In the genomic region with DNA sequence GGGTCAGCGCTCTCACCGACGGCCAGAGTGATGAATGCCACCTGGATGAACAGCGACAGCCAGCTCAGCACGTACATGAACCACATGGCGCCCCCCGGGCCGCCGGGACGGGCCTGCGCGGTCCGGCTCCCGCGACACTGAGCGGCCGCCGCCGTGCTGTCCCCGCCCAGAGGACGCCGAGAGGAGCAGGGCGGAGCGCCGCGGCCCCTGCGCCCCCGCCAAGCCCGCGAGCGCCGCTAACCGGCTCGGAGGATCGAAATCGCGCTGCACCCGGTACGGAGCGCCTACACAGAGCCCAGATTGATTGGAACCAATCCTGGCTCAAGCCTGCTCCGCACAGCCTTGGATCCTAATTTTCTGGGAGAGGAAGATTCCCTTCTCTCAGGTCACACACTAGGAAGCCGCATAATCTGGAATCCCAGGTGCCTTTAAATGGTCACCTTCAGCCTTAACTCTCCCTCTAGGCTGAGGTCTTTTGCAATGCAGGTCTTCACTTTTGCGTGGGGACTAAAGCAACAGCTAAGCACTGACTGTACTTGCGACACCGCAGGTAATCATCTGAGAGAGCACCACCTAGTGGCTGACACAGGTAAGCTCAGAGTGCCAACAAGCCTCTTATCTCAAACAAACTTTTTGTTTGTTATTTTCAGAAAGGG, we compare ENCODE assay signal across 1 mouse cellular context.
A peak's percentile ranks its signal among the peaks of the same experiment; 100 is the strongest.
TF ChIP-seq lines count a peak whose summit lies in the region.

A gene (minus strand): TSS at position 176 of the 656 bp plus-strand sequence.

TF ChIP-seq in CH12.LX, 34 proteins besides CTCF, POLR2A, EP300 and RAD21 (continued from another document):
- TF ChIP-seq JUN (IDR thresholded peaks at IDR 0.05; ENCODE audit: insufficient read depth, low read depth, low read length) (no peak), SMC3 (IDR thresholded peaks at IDR 0.05; ENCODE audit: low read depth, low read length) (peak; percentile 53), ZC3H11A (IDR thresholded peaks at IDR 0.05; ENCODE audit: low read depth, low read length) (no peak), HCFC1 (IDR thresholded peaks at IDR 0.05; ENCODE audit: low read depth, low read length) (peak; percentile 69), ZKSCAN1 (IDR thresholded peaks at IDR 0.05; ENCODE audit: borderline replicate concordance, low read depth, low read length) (no peak), MYC (IDR thresholded peaks at IDR 0.05; ENCODE audit: low read depth, low read length) (no peak), ETS1 (conservative IDR thresholded peaks at IDR 0.05; ENCODE audit: low read depth, low read length) (no peak), TBP (conservative IDR thresholded peaks at IDR 0.05; ENCODE audit: low read depth, low read length) (peak; percentile 55), MAZ (IDR thresholded peaks at IDR 0.05; ENCODE audit: low read depth, low read length) (peak; percentile 82), NELFE (IDR thresholded peaks at IDR 0.05; ENCODE audit: low read depth, low read length) (peak; percentile 85), USF1 (IDR thresholded peaks at IDR 0.05; ENCODE audit: low read depth, low read length) (no peak), GABPA (IDR thresholded peaks at IDR 0.05; ENCODE audit: insufficient replicate concordance, low read depth, low read length) (peak; percentile 63), MEF2A (IDR thresholded peaks at IDR 0.05; ENCODE audit: borderline replicate concordance, low read depth, low read length) (peak; percentile 56; the same call in 1 of the 2 replicates), E2F4 (IDR thresholded peaks at IDR 0.05; ENCODE audit: insufficient replicate concordance, low read depth, low read length) (no peak), MAX (IDR thresholded peaks at IDR 0.05; ENCODE audit: low read length) (peak; percentile 40), ELF1 (IDR thresholded peaks at IDR 0.05; ENCODE audit: low read depth, low read length) (peak; percentile 43; the same call in 1 of the 2 replicates), MXI1 (IDR thresholded peaks at IDR 0.05; ENCODE audit: low read depth, low read length) (peak; percentile 83), RCOR1 (conservative IDR thresholded peaks at IDR 0.05; ENCODE audit: low read depth, low read length) (no peak), KAT2A (IDR thresholded peaks at IDR 0.05; ENCODE audit: insufficient replicate concordance, low read length) (0 out of 2 replicates have a peak, but pooled peaks have one; percentile 37)
